Mouse (Mus musculus) c-Kit-positive CD71-positive TER-119-negative erythroid progenitor cells, embryonic 14.5 days (primary cell): ENCODE data around the gene Sowaha.

ENCODE experiments used
- DNase-seq: peaks from one replicate; pipeline ENCODE4 v3.0.0-alpha.2; 2013; ENCODE audit warnings: low read depth

Sowaha gene

DNA sequence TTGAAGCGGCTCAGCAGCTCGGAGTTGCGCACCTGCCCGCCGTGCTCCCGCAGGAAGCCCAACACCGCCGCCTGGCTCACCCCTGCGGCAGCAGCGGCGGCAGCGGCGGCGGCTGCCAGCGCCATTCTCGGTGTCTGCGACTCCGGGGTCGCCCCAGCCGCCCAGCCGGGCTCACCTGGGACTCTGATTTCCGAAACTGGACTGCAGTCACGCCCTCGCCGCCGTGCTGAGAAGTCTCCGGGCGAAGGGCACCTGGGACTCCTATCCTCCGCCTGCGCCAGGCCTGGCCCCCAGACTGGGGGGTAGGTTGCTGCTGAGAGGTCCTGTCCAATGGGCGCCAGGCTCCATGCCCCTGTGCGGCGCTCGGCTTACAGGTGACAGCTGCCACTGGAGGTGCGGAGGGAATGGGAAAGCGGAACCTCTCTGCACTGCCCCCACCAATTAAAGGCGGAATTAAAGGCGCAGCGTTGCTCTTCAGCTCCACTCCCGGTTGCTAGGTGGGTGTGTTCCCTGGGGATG is at the start of gene Sowaha, which contains the start of gene Gm9945:
Gene Sowaha (minus strand): TSS at position 492 of the 519 bp plus-strand sequence.
Gene Gm9945 (plus strand): TSS at position 384 of the 519 bp plus-strand sequence.
- no peak for DNase-seq

DNA sequence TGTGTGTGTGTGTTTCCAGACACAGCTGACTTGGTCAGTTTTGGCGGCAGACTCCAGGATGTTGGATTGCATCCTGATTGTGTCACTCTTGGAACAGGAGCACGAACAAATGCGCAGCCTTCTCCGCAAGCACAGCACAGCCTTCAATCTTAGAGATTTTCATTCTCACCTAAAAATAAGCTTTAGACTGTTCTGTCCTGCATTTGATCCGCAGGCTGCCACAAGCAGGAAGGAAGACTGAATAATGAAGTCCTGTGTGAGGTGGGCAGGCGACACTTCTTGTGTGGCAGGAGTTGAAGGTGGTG is 49.1 kb upstream of the Sowaha start:
- DNase-seq, result no peak

DNA sequence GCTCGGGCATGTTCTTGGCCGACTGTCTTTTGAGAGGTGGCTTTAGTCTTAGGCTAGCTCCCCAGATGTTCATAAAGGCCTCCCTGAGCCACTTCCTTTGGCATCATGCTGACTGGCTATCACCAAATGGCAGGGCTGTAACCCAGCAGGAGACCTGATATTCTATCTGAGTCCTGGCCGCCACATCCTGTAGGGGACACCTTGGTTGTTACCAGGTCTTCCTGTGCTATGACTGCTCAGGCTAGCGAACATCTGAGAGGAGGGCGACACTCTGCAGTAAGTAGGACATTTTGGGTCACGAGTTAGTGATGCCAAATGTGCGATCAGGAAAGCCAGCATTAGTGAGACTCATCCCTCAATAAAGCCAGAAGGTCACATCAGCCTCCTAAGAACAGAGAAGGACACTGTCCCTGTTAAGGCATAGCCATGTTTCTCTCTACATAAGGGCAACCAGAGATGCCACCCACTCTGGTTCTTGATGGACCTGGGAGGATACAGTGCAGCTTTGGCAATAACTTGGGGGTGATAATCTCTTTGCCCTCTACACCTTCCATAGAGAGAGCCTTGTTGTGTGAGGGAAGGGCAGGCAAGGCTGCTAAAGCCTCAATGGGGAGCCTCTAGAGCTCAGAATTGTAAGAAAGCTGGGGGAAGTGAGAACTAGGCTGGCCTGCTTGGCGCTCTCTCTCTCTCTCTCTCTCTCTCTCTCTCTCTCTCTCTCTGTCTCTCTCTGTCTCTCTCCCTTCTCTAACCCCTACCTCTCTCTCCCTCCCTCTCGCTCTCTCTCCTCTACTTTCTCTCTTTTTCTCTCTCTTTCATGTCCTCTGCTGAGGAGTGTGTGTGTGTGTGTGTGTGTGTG is 48.6 kb upstream of the Sowaha start:
- DNase-seq, result no peak

DNA sequence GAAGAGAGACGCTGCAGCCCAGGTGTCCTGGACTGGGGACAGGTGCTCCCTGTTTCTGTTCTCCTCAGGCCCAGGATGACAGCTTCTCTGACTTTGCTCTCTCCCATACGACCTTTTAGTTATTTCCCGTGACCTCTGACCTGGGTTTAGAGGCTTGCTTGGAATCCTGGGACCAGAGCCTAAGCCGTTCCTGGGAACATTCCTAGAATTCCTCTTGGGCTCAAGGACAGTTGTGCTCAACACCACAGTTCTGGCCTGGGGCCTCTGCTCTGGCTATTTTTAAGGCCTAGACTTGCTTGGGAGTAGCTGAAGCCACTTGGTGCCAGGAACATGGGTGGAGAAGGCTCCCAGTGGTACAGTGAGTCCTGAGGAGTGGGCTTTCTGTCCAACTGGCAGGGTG is 45.4 kb upstream of the Sowaha start:
- no peak for DNase-seq

DNA sequence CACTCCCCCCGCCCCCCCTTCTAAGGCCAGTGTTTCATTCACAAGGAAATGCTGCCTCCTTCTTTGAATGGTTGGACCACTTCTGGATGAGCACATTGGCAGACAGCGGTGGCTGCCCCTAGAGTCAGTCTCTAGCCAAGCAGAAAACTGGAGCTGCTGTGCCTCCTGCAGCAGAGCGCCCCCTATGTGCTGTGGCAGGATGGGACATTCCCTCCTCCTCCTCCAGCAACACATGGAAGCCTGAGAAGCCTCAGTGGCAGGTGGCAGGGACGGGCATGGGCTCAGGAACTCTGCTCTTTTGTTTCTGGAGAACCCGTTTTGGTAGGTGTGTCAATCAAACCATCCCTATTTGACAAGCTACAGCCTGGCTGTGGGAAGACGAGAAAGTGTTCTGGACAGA is 44.8 kb upstream of the Sowaha start:
- no peak for DNase-seq

DNA sequence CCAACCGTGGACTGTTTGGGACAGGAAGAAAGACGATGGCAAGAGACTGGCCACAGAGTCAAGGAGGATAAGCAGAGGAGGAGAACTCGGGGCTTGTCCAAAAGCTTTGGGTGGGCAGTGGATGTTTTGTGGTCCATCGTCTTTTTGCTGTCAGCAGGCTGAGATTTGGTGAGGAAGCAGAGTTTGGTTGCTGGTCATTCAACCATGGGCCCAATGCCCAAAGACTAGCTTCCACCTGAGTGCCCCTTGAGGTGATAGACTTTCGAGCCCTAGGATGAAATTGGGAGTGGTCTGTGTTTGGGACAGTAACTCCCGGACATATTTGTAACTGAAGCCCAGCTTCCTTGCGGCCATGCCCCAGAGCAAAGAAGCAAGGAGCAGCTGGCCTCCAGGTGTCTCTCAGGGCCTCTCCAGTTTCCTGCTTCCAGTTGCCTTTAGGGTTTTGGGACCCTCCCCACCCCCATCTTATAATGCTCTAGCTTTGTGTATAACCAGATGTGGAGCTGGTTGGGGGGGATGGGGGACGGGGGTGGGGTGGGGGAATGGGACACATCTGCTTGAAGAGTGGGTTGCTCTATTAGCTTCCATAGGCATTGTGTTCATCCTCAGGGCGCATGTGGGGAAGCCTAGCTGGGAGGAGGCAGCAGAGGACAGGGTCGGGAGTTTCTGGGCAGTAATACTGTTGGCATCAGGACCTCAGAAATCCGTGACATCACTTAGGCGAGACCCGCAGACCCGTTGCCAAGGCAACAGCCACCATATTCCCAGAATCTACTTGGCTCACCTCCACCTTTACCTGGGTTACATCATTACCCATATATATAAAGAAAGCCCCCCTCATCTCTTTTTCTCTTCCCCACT is 43.7 kb upstream of the Sowaha start:
- no peak for DNase-seq

DNA sequence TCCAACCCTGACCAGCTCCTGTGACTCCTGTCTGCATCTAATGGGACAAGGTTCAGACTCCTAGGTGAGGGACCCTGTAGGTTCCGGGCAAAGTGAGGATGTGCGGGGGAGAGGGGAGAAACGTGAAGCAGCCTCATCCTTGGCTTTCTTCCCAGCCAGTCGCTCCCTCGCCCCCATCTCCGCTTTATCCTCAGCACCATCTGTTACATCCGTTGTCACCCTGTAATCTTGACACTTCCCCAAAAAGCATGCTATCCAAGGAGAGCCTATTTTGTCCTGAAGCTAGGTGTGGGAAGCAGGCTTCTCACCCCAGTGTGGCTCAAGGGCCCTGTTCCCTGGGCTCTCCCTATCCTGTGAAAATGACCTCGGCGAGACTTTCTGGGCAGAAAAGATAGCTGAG is 42.9 kb upstream of the Sowaha start:
- DNase-seq, result no peak

DNA sequence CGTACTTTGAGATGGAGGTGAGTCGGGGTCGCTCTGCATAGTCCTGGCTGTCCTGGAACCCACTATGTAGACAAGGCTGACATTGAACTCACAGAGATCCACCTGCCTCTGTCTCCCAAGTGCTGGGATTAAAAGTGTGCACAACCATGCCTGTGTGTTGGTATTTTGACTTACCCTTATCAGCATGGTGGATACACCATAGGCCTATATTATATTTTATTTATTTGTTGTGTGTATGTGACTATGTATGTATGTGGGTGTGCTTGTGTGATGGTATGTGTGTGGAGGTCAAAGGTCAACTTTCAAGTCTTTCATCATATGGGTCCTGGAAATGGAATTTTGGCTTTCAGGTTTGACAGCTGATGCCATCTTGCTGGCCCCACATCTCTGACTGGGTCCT is 42.3 kb upstream of the Sowaha start:
- DNase-seq, result no peak

DNA sequence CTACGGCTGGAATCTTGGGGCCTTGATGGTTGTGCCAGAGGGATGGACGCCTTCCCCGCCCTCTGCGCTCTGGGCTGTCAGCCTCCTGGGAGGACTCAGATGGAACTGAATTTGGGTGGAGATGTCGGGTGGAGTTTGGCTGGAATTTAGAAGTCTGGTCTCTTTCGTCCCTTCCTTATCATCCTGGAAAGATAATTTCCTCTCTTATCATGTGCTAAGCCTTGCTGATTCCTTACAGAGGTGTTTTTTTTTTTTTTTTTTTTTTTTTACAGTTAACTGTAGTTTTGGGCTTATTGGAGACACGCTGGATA is 41.7 kb upstream of the Sowaha start:
- DNase-seq, result peak; percentile 53

DNA sequence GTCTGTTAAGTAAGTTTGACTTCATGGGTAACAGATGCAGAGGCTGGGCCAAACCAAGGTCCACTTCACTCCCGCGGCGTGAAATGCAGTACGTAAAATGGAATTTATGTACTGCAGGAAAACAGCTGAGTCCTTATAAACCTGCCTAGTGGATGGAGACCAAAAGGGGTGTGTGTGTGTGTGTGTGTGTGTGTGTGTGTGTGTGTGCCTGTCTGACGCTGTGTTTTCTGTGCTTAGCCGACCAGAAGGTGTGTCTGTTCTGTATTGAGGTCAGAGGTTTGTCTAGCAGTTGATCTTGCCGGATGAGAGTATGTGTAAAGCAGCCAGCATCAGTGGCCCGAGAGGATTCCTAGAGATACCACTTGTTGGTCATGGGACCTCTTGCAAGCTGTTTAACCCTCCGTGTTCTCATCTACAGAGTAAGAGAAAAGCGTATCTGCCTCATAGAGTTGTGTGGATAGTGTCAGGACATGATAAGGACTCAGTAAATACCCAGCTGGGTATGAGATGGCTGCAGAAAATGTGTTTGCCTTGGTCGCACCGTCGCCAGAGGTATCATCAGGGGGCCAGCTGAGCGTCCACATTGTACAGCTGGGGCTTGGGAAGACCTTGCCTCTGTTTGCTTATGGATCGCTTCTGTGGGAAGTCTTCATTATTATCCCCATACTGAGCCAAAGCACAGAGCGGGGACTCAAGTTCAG is 41.2 kb upstream of the Sowaha start:
- peak; percentile 54 for DNase-seq

DNA sequence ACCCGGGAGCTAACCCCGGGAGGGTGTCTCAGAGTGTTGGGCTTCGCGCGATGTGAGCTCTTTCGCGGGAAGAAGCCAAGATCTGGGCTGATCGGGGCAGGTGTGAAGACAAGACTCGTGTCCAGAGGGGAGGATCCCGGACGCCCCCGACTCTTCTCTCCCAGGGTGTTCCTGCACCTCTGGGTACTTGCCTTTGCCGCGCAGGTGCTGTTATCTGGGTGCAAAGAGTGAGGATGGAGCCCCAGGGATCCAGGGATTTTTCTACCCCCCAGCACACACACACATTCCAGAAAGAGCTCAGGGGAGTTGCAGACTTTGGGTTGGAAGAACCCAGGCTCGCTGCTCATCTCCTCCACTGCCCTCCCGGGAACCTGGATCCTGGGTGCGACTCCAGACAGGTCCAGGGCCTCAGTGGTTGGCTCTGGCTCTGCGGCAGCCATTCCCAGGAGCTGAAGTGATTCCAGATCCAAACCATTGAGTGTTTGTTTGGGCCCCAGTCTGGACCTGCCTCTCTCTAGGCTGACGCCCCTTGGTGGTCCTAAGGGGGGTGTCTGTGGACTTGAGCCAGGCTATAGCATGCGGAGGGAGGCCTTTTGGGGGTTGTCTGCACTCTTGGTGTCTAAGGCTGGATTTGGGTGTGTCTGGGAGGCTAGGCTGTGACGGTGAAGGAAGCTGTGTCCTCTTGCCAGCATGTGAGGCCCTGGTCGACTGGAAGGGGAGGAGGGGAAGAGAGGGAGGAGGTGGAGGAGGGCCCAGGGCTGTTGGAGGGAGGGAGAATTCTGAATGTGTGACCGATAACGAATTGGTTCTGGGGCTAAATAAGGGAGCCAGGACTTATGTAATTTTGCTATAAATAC is 40.3 kb upstream of the Sowaha start:
- DNase-seq, result peak; percentile 78

DNA sequence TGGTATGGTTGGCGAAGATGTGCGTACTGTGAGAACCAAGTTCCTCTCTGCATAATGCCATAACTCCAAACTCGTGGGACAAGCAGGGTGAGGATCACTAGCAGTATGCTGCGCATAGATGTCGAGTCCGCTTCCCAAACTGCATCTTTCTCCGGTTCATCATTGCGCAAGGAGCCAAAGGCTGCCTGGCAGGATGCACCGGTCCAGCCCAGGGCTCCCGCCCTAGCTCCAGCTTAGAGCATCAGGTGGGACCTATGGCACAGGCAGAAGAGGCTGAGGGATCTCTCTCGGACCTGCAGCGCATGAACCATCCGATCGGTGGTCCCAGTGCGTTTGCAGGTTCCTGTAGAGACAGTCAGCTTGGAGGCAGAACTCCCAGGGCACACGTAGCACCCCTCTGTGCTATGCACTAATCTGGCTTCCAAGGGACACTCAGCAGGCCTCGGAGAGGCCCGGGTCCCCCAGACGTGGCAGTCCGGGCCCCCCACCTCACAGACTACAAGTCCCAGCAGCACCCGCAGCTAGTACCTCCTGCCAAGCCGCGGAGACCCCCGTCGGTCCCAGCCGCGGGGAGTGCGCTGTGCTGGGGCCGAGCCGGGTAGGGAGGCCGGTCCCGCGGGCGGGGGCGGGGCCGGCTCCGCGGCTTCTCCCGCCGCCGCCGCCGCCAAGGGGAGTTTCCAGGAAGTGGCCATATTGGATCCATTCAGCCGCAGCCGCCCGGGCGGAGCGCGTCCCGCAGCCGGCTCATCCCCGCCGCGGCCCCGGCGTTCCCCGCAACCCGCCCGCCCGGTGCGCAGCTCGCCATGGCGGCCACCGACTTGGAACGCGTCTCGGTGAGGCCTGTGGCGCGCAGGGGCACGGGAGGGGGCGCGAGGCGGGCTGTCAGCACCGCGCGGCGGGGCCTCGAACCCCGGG is 39.4 kb upstream of the Sowaha start, which contains the start of gene Sept8:
Gene Sept8 (plus strand): TSS at position 51 of the 915 bp plus-strand sequence.
- DNase-seq, result peak; percentile 54

DNA sequence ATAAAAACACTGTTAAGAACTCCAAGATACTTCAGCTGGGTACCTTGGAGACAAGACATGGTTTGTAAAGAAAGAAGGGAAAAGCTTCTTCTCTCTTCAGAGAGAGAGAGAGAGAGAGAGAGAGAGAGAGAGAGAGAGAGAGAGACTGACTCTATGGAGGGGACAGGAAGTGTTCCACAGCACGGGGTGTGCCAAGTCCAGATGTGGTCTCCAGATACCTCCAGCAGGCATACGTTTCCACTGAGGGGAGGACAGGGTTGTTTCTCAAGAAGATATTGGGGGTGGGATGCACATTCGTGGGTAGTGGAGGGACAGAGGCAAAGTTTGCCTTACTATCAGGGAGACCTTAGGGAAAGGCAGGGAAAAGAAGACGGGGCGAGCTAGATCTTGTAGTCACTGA is 38.7 kb upstream of the Sowaha start:
- peak; percentile 61 for DNase-seq

DNA sequence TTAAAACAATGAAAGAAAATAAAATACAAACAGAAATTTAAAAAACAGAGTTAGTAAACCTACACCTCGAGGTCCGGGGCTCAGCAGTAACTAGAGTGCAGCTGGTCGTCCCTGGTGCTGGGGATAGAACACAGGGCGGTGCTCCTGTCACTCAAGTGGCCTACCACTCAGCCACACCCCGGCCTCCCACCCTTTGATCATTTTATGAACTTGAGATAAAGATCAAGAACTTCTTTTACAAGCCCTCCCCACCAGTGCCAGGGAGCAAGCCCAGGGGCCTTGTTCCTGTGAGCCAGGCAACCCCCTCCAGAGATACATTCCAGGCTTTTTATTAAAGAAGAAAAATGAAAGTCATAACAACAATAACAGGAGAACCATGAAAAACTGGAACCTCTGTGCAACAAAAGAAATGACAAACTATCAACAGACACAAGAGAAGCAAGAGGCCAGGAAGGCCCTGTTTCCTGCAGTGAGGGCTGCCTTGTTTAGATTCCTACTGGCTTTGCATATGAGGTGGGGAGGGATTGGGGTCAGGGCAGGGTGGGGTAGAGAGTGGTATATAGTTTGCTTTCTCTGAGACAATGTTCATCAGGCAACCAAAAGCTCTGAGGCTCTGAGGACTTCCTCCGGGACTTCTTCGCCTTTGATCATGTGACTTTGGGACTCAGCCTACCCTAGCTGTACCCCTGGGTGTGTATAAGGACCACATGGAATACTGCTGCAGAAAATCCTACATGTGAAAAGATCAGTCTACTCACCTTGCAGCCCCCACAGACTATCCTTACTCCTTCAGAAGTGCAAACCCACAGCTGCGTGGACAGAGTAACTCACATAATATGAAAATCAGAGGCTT is 36.9 kb upstream of the Sowaha start:
- DNase-seq, result peak; percentile 39

DNA sequence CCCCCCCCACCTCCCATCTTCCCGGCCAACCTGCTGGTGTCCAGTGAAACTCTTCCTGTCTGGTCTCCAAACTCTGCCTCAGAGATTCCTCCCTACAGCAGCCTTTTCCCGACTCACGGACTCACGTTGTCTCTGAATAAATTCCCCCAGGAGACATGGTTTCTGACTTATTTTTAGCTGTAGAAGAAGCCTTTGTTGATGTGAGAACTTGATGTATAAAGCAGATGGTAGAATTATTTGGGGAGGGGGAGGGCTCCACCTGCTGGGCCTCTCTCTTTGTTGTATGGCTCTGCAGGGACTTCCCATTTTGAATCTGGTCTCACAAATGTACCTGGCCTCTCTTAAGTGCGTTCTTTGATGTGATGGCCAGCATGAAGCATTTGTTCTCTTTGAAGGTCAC is 30.3 kb upstream of the Sowaha start:
- no peak for DNase-seq

DNA sequence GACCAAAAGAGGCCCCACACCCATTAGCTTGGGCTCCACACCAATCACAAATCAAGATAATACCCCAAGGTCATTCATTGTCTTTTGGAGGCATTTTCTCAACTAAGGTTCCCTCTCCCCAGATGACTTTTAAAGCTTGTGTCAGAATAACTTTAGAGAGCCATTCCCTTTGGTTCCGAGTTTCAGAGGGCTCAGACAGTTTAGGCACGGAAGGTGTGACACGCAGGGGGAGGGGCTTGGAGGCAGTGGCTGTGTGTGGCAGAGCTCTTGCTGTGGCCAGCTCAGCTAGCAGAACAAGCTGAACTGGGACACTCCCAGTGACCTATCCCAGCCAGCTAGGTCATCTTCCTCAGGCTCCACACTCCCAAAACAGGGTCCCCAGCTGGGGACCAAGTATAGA is 28.5 kb upstream of the Sowaha start:
- no peak for DNase-seq

DNA sequence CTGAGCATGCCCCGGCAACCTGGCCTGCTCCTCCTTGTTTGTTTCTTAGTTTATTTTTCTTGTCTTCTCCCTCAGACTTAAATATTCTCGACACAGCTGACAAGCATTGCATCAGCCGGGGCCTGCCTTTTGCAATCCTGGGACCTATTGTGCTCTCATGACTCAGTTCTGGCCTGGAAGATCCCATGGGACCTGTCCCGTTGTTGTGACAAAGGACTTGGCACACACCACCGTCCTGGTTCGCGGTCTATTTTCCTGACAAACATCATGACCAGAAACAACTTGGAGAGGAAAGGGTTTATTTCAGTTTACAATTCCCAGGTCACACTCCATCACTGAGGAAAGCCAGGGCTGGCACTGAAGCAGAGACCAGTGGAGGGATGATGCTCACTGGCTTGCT is 28.1 kb upstream of the Sowaha start:
- no peak for DNase-seq

DNA sequence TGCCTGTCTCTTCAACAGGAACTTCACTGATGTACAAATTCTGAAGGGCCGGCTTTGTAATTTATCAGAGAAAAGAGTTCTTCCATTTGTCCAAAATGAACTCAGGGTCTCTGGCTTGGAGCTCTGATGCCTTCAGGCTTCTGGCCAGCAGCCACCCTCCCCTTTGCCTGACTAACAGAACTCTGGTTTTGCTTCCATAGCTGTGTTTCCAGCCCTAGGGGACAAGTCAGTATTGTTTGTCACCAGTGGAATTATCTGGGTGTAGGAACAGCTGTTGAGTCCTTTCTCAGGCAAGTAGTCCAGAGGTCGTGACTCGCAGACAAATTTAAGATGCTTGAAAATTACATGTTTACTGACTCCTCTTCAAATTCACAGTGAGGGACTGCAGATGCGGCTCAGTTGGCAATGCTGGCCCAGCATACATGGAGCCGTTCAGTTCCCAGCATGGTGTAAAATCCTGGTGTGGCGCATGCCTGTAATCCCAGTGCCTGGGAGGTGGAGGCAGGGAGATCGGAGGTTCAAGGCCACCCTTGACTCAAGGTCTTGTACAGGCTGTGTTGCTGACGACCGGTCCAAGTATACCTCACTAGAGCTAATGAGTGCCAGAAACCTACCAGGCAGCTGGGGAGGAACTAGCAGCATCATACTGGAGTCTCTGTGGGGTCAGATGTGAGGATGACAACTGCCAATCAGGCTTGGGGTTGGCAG is 27.2 kb upstream of the Sowaha start:
- DNase-seq, result no peak
